Mouse (Mus musculus): ENCODE results near the gene Vps13c. TPM values are rescaled to one million over a fixed set of nuclear protein-coding genes. Genes with fewer than 3 reads are reported as not detected.
A peak's percentile ranks its signal among the peaks of the same experiment; 100 is the strongest.

The Vps13c gene
- polyA plus RNA-seq, 1 experiment, result 64.3 TPM

GRCm38 (mm10) chr9:67828182-67828581 lies 12.0 kb upstream of the Vps13c start:
- WGBS, result 10% methylated on average over 3 of the region's 3 CpGs
- no peak for TF ChIP-seq CTCF (IDR thresholded peaks at IDR 0.05; ENCODE audit: insufficient read depth, low read depth, low read length)
- no peak for TF ChIP-seq POLR2A (IDR thresholded peaks at IDR 0.05; ENCODE audit: insufficient read depth, low read depth, low read length)
- H3K4me1 ChIP-seq (ENCODE audit: control insufficient read depth, insufficient read depth, low read length), result peaks cover 15% of the 10 kb centered on the region
- no peak overlapping the region for H3K27ac ChIP-seq (ENCODE audit: insufficient read depth, low read depth, low read length)
- no peak overlapping the region for H3K4me3 ChIP-seq (ENCODE audit: insufficient read depth, low read depth, low read length)

GRCm38 (mm10) chr9:67830411-67831358 lies 9.5 kb upstream of the Vps13c start:
- WGBS, result 3% methylated on average over 83 of the region's 84 CpGs
- no peak overlapping the region for H3K27ac ChIP-seq (ENCODE audit: insufficient read depth, low read depth, low read length)
- TF ChIP-seq POLR2A (IDR thresholded peaks at IDR 0.05; ENCODE audit: insufficient read depth, low read depth, low read length), result no peak
- peaks cover 15% of the 10 kb centered on the region for H3K4me1 ChIP-seq (ENCODE audit: control insufficient read depth, insufficient read depth, low read length)
- peak overlapping the region; percentile 48 for H3K4me3 ChIP-seq (ENCODE audit: insufficient read depth, low read depth, low read length)

GRCm38 (mm10) chr9:67831359-67832045 lies 8.7 kb upstream of the Vps13c start:
- Histone ChIP-seq H3K27ac (ENCODE audit: insufficient read depth, low read depth, low read length) (no peak overlapping the region), H3K4me1 (ENCODE audit: control insufficient read depth, insufficient read depth, low read length) (peaks cover 15% of the 10 kb centered on the region), H3K4me3 (ENCODE audit: insufficient read depth, low read depth, low read length) (peak overlapping the region; percentile 48)
- 1% methylated on average over 57 of the region's 57 CpGs for WGBS
- no peak for TF ChIP-seq POLR2A (IDR thresholded peaks at IDR 0.05; ENCODE audit: insufficient read depth, low read depth, low read length)

- 6% methylated on average over 20 of the region's 20 CpGs for WGBS
- Histone ChIP-seq H3K4me1 (ENCODE audit: control insufficient read depth, insufficient read depth, low read length) (peaks cover 15% of the 10 kb centered on the region), H3K27ac (ENCODE audit: insufficient read depth, low read depth, low read length) (no peak within 1 kb of the TSS), H3K4me3 (ENCODE audit: insufficient read depth, low read depth, low read length) (peak within 1 kb of the TSS; percentile 48)
- TF ChIP-seq CTCF (IDR thresholded peaks at IDR 0.05; ENCODE audit: insufficient read depth, low read depth, low read length), result no peak
Observed at GRCm38 (mm10) chr9:67832046-67832605, 8.1 kb upstream of the Vps13c start, which contains the start of gene C2cd4a. C2cd4a (minus strand) TSS chr9:67832330.

- TF ChIP-seq POLR2A (IDR thresholded peaks at IDR 0.05; ENCODE audit: insufficient read depth, low read depth, low read length) (no peak), CTCF (IDR thresholded peaks at IDR 0.05; ENCODE audit: insufficient read depth, low read depth, low read length) (no peak)
- 90% methylated on average over 5 of the region's 5 CpGs for WGBS
- H3K4me1 ChIP-seq (ENCODE audit: control insufficient read depth, insufficient read depth, low read length), result peaks cover 15% of the 10 kb centered on the region
- H3K27ac ChIP-seq (ENCODE audit: insufficient read depth, low read depth, low read length), result no peak overlapping the region
- H3K4me3 ChIP-seq (ENCODE audit: insufficient read depth, low read depth, low read length), result no peak overlapping the region
Observed at GRCm38 (mm10) chr9:67834535-67834934, 5.7 kb upstream of the Vps13c start.

GRCm38 (mm10) chr9:67837311-67837710 lies 2.9 kb upstream of the Vps13c start:
- H3K4me1 ChIP-seq (ENCODE audit: control insufficient read depth, insufficient read depth, low read length), result peaks cover 2% of the 10 kb centered on the region
- H3K27ac ChIP-seq (ENCODE audit: insufficient read depth, low read depth, low read length), result no peak overlapping the region
- TF ChIP-seq CTCF (IDR thresholded peaks at IDR 0.05; ENCODE audit: insufficient read depth, low read depth, low read length), result no peak
- TF ChIP-seq POLR2A (IDR thresholded peaks at IDR 0.05; ENCODE audit: insufficient read depth, low read depth, low read length), result no peak
- 93% methylated on average over 2 of the region's 2 CpGs for WGBS
- no peak overlapping the region for H3K4me3 ChIP-seq (ENCODE audit: insufficient read depth, low read depth, low read length)

- H3K4me3 ChIP-seq (ENCODE audit: insufficient read depth, low read depth, low read length), result no peak overlapping the region
- H3K27ac ChIP-seq (ENCODE audit: insufficient read depth, low read depth, low read length), result no peak overlapping the region
- H3K4me1 ChIP-seq (ENCODE audit: control insufficient read depth, insufficient read depth, low read length), result peaks cover 5% of the 10 kb centered on the region; the same call in 1 of the 2 replicates
- no peak for TF ChIP-seq CTCF (IDR thresholded peaks at IDR 0.05; ENCODE audit: insufficient read depth, low read depth, low read length)
- TF ChIP-seq POLR2A (IDR thresholded peaks at IDR 0.05; ENCODE audit: insufficient read depth, low read depth, low read length), result no peak
- WGBS, result 49% methylated on average over 5 of the region's 5 CpGs
Observed at GRCm38 (mm10) chr9:67842797-67843196, 2.6 kb downstream of the Vps13c start.

- H3K4me3 ChIP-seq (ENCODE audit: insufficient read depth, low read depth, low read length), result no peak overlapping the region
- TF ChIP-seq POLR2A (IDR thresholded peaks at IDR 0.05; ENCODE audit: insufficient read depth, low read depth, low read length), result no peak
- TF ChIP-seq CTCF (IDR thresholded peaks at IDR 0.05; ENCODE audit: insufficient read depth, low read depth, low read length), result no peak
- no peak overlapping the region for H3K27ac ChIP-seq (ENCODE audit: insufficient read depth, low read depth, low read length)
- peaks cover 5% of the 10 kb centered on the region; the same call in 1 of the 2 replicates for H3K4me1 ChIP-seq (ENCODE audit: control insufficient read depth, insufficient read depth, low read length)
- WGBS, result 88% methylated on average over 4 of the region's 4 CpGs
Observed at GRCm38 (mm10) chr9:67845012-67845411, 4.8 kb downstream of the Vps13c start.

- Histone ChIP-seq H3K4me1 (ENCODE audit: control insufficient read depth, insufficient read depth, low read length) (peaks cover 5% of the 10 kb centered on the region; the same call in 1 of the 2 replicates), H3K4me3 (ENCODE audit: insufficient read depth, low read depth, low read length) (no peak overlapping the region), H3K27ac (ENCODE audit: insufficient read depth, low read depth, low read length) (no peak overlapping the region)
- TF ChIP-seq POLR2A (IDR thresholded peaks at IDR 0.05; ENCODE audit: insufficient read depth, low read depth, low read length) (no peak), CTCF (IDR thresholded peaks at IDR 0.05; ENCODE audit: insufficient read depth, low read depth, low read length) (no peak)
- 90% methylated on average over 5 of the region's 5 CpGs for WGBS
Observed at GRCm38 (mm10) chr9:67845648-67846047, 5.5 kb downstream of the Vps13c start.
